Mouse (Mus musculus) thymus, postnatal 10 days (tissue): Measurements from ENCODE around the gene Rcc1l.

Experiments used
- DNase-seq, 2 experiments: peaks; one replicate each; pipeline ENCODE4 v3.0.0; 2021; ENCODE audit warnings: low spot score in 2 of 2

Rcc1l gene

GRCm38 (mm10) chr5:134115639-134116259 is 60.8 kb downstream of the Rcc1l start:
- no peak for DNase-seq

GRCm38 (mm10) chr5:134114981-134115380 is 61.6 kb downstream of the Rcc1l start:
- no peak for DNase-seq

- no peak for DNase-seq
Measured at GRCm38 (mm10) chr5:134105829-134106228, 70.7 kb downstream of the Rcc1l start.

- no peak for DNase-seq
Measured at GRCm38 (mm10) chr5:134102720-134103119, 73.9 kb downstream of the Rcc1l start.

- no peak for DNase-seq
Measured at GRCm38 (mm10) chr5:134101883-134102282, 74.7 kb downstream of the Rcc1l start.

- DNase-seq, result no peak
Measured at GRCm38 (mm10) chr5:134101322-134101721, 75.3 kb downstream of the Rcc1l start.

- DNase-seq, result peak; percentile 8 to 25
Measured at GRCm38 (mm10) chr5:134100232-134100771, 76.3 kb downstream of the Rcc1l start.

- DNase-seq, result peak; percentile 90 to 91
Measured at GRCm38 (mm10) chr5:134099496-134100211, 76.9 kb downstream of the Rcc1l start, which contains the start of gene Castor2. Gene Castor2, plus strand, starts transcription at chr5:134099711.

- DNase-seq, result peak; percentile 11 to 12
Measured at GRCm38 (mm10) chr5:134098976-134099375, 77.6 kb downstream of the Rcc1l start.

- DNase-seq, result no peak
Measured at GRCm38 (mm10) chr5:134098341-134098902, 78.2 kb downstream of the Rcc1l start.
